Mouse (Mus musculus): ENCODE data around the gene Zfp189. TPM values are rescaled to one million over a fixed set of nuclear protein-coding genes. Genes with fewer than 3 reads are reported as not detected.

Zfp189 gene
- polyA plus RNA-seq, 1 experiment = 1.4 TPM

- H3K4me3 ChIP-seq = no peak overlapping the region
- H3ac ChIP-seq (ENCODE audit: control insufficient read depth, insufficient read length) = no peak overlapping the region
- no peaks in the 10 kb centered on the region for H3K79me2 ChIP-seq (ENCODE audit: control insufficient read depth, insufficient read depth)
- no peak overlapping the region for H3K4me2 ChIP-seq (ENCODE audit: low read depth)
- H3K27me3 ChIP-seq (ENCODE audit: control insufficient read depth, insufficient read depth, insufficient read length) = no peaks in the 10 kb centered on the region
- H3K36me3 ChIP-seq (ENCODE audit: control insufficient read depth, insufficient read depth) = no peaks in the 10 kb centered on the region
- TF ChIP-seq POLR2AphosphoS2 (IDR thresholded peaks at IDR 0.05; ENCODE audit: insufficient read length, low read depth) (no peak), E2F4 (IDR thresholded peaks at IDR 0.05; ENCODE audit: insufficient read depth) (no peak), TCF12 (IDR thresholded peaks at IDR 0.05; ENCODE audit: insufficient read depth, poor library complexity, severe bottlenecking) (no peak), MYOG (IDR thresholded peaks at IDR 0.05; ENCODE audit: control insufficient read depth in 1 of 3, insufficient read depth in 1 of 3, insufficient read length in 2 of 3, low read depth in 2 of 3) (no peak), POLR2A (IDR thresholded peaks at IDR 0.05; ENCODE audit: insufficient read length, low read depth) (no peak), CEBPB (IDR thresholded peaks at IDR 0.05; ENCODE audit: insufficient read depth, poor library complexity, severe bottlenecking) (no peak), REST (IDR thresholded peaks at IDR 0.05; ENCODE audit: insufficient read depth, insufficient read length) (no peak), USF1 (IDR thresholded peaks at IDR 0.05; ENCODE audit: low read depth) (no peak), MAX (IDR thresholded peaks at IDR 0.05; ENCODE audit: low read depth) (no peak), MYOD1 (IDR thresholded peaks at IDR 0.05; ENCODE audit: control insufficient read depth in 1 of 3, insufficient read length in 2 of 3, low read depth in 2 of 3) (no peak), TCF3 (IDR thresholded peaks at IDR 0.05; ENCODE audit: insufficient read length, low read depth) (no peak), SRF (IDR thresholded peaks at IDR 0.05; ENCODE audit: control insufficient read depth, insufficient read length, low read depth) (no peak)
Observed at GRCm38 (mm10) chr4:49547544-49548219, 26.7 kb downstream of the Zfp189 start.

DNA sequence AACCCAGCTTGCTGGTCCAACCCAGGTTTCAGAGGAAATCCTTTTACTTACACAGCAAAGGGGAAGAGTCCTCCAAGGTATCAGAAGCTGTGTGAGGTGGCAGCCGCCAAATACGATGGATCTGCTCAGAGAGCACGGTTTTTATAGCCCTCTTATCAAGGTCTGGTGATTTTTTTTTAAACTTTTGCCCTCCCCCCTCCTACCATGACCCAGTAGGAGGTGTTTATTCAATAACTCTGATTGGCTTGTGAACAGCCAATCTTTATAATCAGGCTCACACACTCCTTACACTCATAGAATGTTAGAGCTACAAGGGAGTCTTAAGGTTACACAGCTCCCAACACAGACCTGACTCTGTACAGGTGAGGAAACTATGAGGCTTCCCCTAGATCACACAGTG is 28.4 kb downstream of the Zfp189 start, which contains the start of gene Aldob:
Gene Aldob, minus strand, starts transcription at position 164 of the 400 bp plus-strand sequence.
- no peak within 1 kb of the TSS for H3ac ChIP-seq (ENCODE audit: control insufficient read depth, insufficient read length)
- no peaks in the 10 kb centered on the region for H3K36me3 ChIP-seq (ENCODE audit: control insufficient read depth, insufficient read depth)
- no peaks in the 10 kb centered on the region for H3K27me3 ChIP-seq (ENCODE audit: control insufficient read depth, insufficient read depth, insufficient read length)
- H3K79me2 ChIP-seq (ENCODE audit: control insufficient read depth, insufficient read depth) = no peaks in the 10 kb centered on the region
- H3K4me3 ChIP-seq = no peak within 1 kb of the TSS
- H3K4me2 ChIP-seq (ENCODE audit: low read depth) = no peak within 1 kb of the TSS
- no peak for TF ChIP-seq MAX (IDR thresholded peaks at IDR 0.05; ENCODE audit: low read depth)
- TF ChIP-seq POLR2AphosphoS2 (IDR thresholded peaks at IDR 0.05; ENCODE audit: insufficient read length, low read depth) = no peak
- TF ChIP-seq CEBPB (IDR thresholded peaks at IDR 0.05; ENCODE audit: insufficient read depth, poor library complexity, severe bottlenecking) = no peak
- TF ChIP-seq POLR2A (IDR thresholded peaks at IDR 0.05; ENCODE audit: insufficient read length, low read depth) = no peak
- no peak for TF ChIP-seq REST (IDR thresholded peaks at IDR 0.05; ENCODE audit: insufficient read depth, insufficient read length)
- no peak for TF ChIP-seq E2F4 (IDR thresholded peaks at IDR 0.05; ENCODE audit: insufficient read depth)
- no peak for TF ChIP-seq USF1 (IDR thresholded peaks at IDR 0.05; ENCODE audit: low read depth)
- TF ChIP-seq TCF3 (IDR thresholded peaks at IDR 0.05; ENCODE audit: insufficient read length, low read depth) = no peak
- TF ChIP-seq MYOG (IDR thresholded peaks at IDR 0.05; ENCODE audit: control insufficient read depth in 1 of 3, insufficient read depth in 1 of 3, insufficient read length in 2 of 3, low read depth in 2 of 3) = no peak
- no peak for TF ChIP-seq MYOD1 (IDR thresholded peaks at IDR 0.05; ENCODE audit: control insufficient read depth in 1 of 3, insufficient read length in 2 of 3, low read depth in 2 of 3)
- no peak for TF ChIP-seq SRF (IDR thresholded peaks at IDR 0.05; ENCODE audit: control insufficient read depth, insufficient read length, low read depth)
- TF ChIP-seq TCF12 (IDR thresholded peaks at IDR 0.05; ENCODE audit: insufficient read depth, poor library complexity, severe bottlenecking) = no peak

DNA sequence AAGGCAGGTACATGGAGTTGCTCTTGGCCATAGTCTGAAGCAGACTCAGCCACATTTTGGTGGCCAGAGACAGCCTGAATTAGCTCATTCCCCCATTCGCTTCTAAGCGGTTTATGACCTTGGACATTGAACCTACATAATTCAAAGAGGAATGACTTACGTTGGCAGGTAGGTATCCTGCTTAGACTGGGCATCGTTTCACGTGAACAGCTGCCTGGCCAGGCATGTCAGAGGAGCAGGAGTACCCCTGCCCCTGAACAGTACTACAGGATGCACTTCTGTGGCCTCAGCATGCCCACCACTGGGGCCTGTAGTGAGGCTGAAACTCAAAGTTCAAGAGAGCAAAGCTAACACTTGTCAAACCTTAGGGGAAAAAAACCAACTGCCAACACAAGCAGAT is 32.4 kb downstream of the Zfp189 start:
- no peak for TF ChIP-seq CEBPB (IDR thresholded peaks at IDR 0.05; ENCODE audit: insufficient read depth, poor library complexity, severe bottlenecking)
- H3ac ChIP-seq (ENCODE audit: control insufficient read depth, insufficient read length) = no peak overlapping the region
- H3K27me3 ChIP-seq (ENCODE audit: control insufficient read depth, insufficient read depth, insufficient read length) = no peaks in the 10 kb centered on the region
- H3K4me2 ChIP-seq (ENCODE audit: low read depth) = no peak overlapping the region
- no peak overlapping the region for H3K4me3 ChIP-seq
- H3K79me2 ChIP-seq (ENCODE audit: control insufficient read depth, insufficient read depth) = no peaks in the 10 kb centered on the region
- no peaks in the 10 kb centered on the region for H3K36me3 ChIP-seq (ENCODE audit: control insufficient read depth, insufficient read depth)

- Histone ChIP-seq H3K27me3 (ENCODE audit: control insufficient read depth, insufficient read depth, insufficient read length) (no peaks in the 10 kb centered on the region), H3ac (ENCODE audit: control insufficient read depth, insufficient read length) (no peak overlapping the region), H3K4me3 (no peak overlapping the region), H3K4me2 (ENCODE audit: low read depth) (no peak overlapping the region), H3K36me3 (ENCODE audit: control insufficient read depth, insufficient read depth) (no peaks in the 10 kb centered on the region), H3K79me2 (ENCODE audit: control insufficient read depth, insufficient read depth) (no peaks in the 10 kb centered on the region)
- no peak for TF ChIP-seq MYOD1 (IDR thresholded peaks at IDR 0.05; ENCODE audit: control insufficient read depth in 1 of 3, insufficient read length in 2 of 3, low read depth in 2 of 3)
- TF ChIP-seq TCF3 (IDR thresholded peaks at IDR 0.05; ENCODE audit: insufficient read length, low read depth) = no peak
- TF ChIP-seq SRF (IDR thresholded peaks at IDR 0.05; ENCODE audit: control insufficient read depth, insufficient read length, low read depth) = no peak
Observed at GRCm38 (mm10) chr4:49557375-49557774, 36.4 kb downstream of the Zfp189 start.

GRCm38 (mm10) chr4:49558181-49558580 is 37.2 kb downstream of the Zfp189 start:
- H3K4me3 ChIP-seq = no peak overlapping the region
- TF ChIP-seq USF1 (IDR thresholded peaks at IDR 0.05; ENCODE audit: low read depth) = no peak
- TF ChIP-seq REST (IDR thresholded peaks at IDR 0.05; ENCODE audit: insufficient read depth, insufficient read length) = no peak
- no peak for TF ChIP-seq MAX (IDR thresholded peaks at IDR 0.05; ENCODE audit: low read depth)
- TF ChIP-seq MYOG (IDR thresholded peaks at IDR 0.05; ENCODE audit: control insufficient read depth in 1 of 3, insufficient read depth in 1 of 3, insufficient read length in 2 of 3, low read depth in 2 of 3) = no peak
- no peak for TF ChIP-seq POLR2A (IDR thresholded peaks at IDR 0.05; ENCODE audit: insufficient read length, low read depth)
- no peak for TF ChIP-seq E2F4 (IDR thresholded peaks at IDR 0.05; ENCODE audit: insufficient read depth)
- no peak for TF ChIP-seq SRF (IDR thresholded peaks at IDR 0.05; ENCODE audit: control insufficient read depth, insufficient read length, low read depth)
- TF ChIP-seq TCF12 (IDR thresholded peaks at IDR 0.05; ENCODE audit: insufficient read depth, poor library complexity, severe bottlenecking) = no peak
- no peak for TF ChIP-seq POLR2AphosphoS2 (IDR thresholded peaks at IDR 0.05; ENCODE audit: insufficient read length, low read depth)
- TF ChIP-seq CEBPB (IDR thresholded peaks at IDR 0.05; ENCODE audit: insufficient read depth, poor library complexity, severe bottlenecking) = no peak
- TF ChIP-seq MYOD1 (IDR thresholded peaks at IDR 0.05; ENCODE audit: control insufficient read depth in 1 of 3, insufficient read length in 2 of 3, low read depth in 2 of 3) = no peak
- no peak for TF ChIP-seq TCF3 (IDR thresholded peaks at IDR 0.05; ENCODE audit: insufficient read length, low read depth)
- no peaks in the 10 kb centered on the region for H3K36me3 ChIP-seq (ENCODE audit: control insufficient read depth, insufficient read depth)
- no peaks in the 10 kb centered on the region for H3K27me3 ChIP-seq (ENCODE audit: control insufficient read depth, insufficient read depth, insufficient read length)
- no peak overlapping the region for H3ac ChIP-seq (ENCODE audit: control insufficient read depth, insufficient read length)
- no peaks in the 10 kb centered on the region for H3K79me2 ChIP-seq (ENCODE audit: control insufficient read depth, insufficient read depth)
- no peak overlapping the region for H3K4me2 ChIP-seq (ENCODE audit: low read depth)

Measured in myocyte (in vitro differentiated cells).